Mouse (Mus musculus) MEL (cell line): ENCODE measurements around the gene Ust.

Experiments
- CTCF ChIP-seq, 3 experiments: IDR thresholded peaks in 2 of 3; conservative IDR thresholded peaks in 1 of 3; 2 replicates each; pipeline ENCODE4 v1.5.1; 2011 to 2012; ENCODE audit warnings: low read length in 3 of 3, low read depth in 2 of 3, mild to moderate bottlenecking in 2 of 3, improper control_type of control experiment in 1 of 3, inconsistent platforms in 1 of 3, mixed read lengths in 1 of 3, moderate library complexity in 1 of 3; ENCODE audit not compliant: control insufficient read depth in 1 of 3, insufficient read depth in 1 of 3, poor library complexity in 1 of 3, severe bottlenecking in 1 of 3
- GATA1 ChIP-seq: IDR thresholded peaks from 2 replicates; pipeline ENCODE4 v1.6.1; 2011; ENCODE audit warnings: low read depth, low read length, improper control_type of control experiment
- MAFK ChIP-seq: IDR thresholded peaks from 2 replicates; pipeline ENCODE4 v1.6.1; 2011; ENCODE audit warnings: low read depth, mild to moderate bottlenecking, low read length, improper control_type of control experiment, borderline replicate concordance
- NELFE ChIP-seq: IDR thresholded peaks from 2 replicates; pipeline ENCODE4 v1.6.1; 2011; ENCODE audit warnings: low read depth, low read length, improper control_type of control experiment
- POLR2A ChIP-seq, 2 experiments: IDR thresholded peaks; 2 replicates each; pipeline ENCODE4 v1.6.1; 2011 to 2012; ENCODE audit warnings: low read length in 2 of 2, mild to moderate bottlenecking in 2 of 2, control low read depth in 1 of 2, improper control_type of control experiment in 1 of 2, low read depth in 1 of 2, moderate library complexity in 1 of 2; ENCODE audit not compliant: control insufficient read depth in 1 of 2, insufficient read depth in 1 of 2, poor library complexity in 1 of 2
- TBP ChIP-seq: IDR thresholded peaks from 2 replicates; pipeline ENCODE4 v1.8.0; 2011; ENCODE audit warnings: low read depth, low read length, improper control_type of control experiment
- TCF12 ChIP-seq: IDR thresholded peaks from 2 replicates; pipeline ENCODE4 v1.6.1; 2014; ENCODE audit warnings: low read depth, mild to moderate bottlenecking, inconsistent platforms, low read length, improper control_type of control experiment, moderate library complexity
- USF1 ChIP-seq: IDR thresholded peaks from 2 replicates; pipeline ENCODE4 v1.6.1; 2014; ENCODE audit warnings: low read depth, mild to moderate bottlenecking, inconsistent platforms, low read length, improper control_type of control experiment, moderate library complexity
- ZC3H11A ChIP-seq: IDR thresholded peaks from 2 replicates; pipeline ENCODE4 v1.6.1; 2012; ENCODE audit warnings: low read depth, mild to moderate bottlenecking, inconsistent platforms, low read length, improper control_type of control experiment

GRCm38 (mm10) chr10:8176008-8176350 is 342.6 kb downstream of the Ust start:
- TF ChIP-seq MAFK (no peak), CTCF (IDR thresholded peaks at IDR 0.05 in 2 of 3, conservative IDR thresholded peaks at IDR 0.05 in 1 of 3; ENCODE audit: control insufficient read depth in 1 of 3, insufficient read depth in 1 of 3, low read depth in 2 of 3, low read length in 3 of 3, poor library complexity in 1 of 3, severe bottlenecking in 1 of 3) (no peak), POLR2A (IDR thresholded peaks at IDR 0.05; ENCODE audit: control insufficient read depth in 1 of 2, insufficient read depth in 1 of 2, low read depth in 1 of 2, low read length in 2 of 2, poor library complexity in 1 of 2) (no peak), TBP (no peak), ZC3H11A (no peak), TCF12 (no peak), USF1 (no peak), GATA1 (no peak), NELFE (no peak)
